Mouse (Mus musculus): ENCODE measurements at regions not wholly inside any gene's neighbourhood (a gene's known extent, or its start where the extent isn't known, plus 50 kb on each side); places are given as distances from the start of the nearest gene placed in this dataset.

GRCm38 (mm10) chr3:78162601-78163000, 1123.7 kb downstream of the Rapgef2 start:
- WGBS: 84% methylated on average over 4 of the region's 4 CpGs
- no peaks in the 10 kb centered on the region for H3K79me2 ChIP-seq (ENCODE audit: control insufficient read depth, insufficient read depth, low read length)
- H3K27ac ChIP-seq (replicated peaks; ENCODE audit: insufficient read depth, low read depth, low read length): no peak overlapping the region
- TF ChIP-seq CTCF (IDR thresholded peaks at IDR 0.05; ENCODE audit: low read depth, low read length) (no peak), POLR2A (IDR thresholded peaks at IDR 0.05; ENCODE audit: extremely low read depth, insufficient read depth, low read length) (no peak)
- H3K4me1 ChIP-seq (ENCODE audit: control insufficient read depth, insufficient read depth, low read length): no peaks in the 10 kb centered on the region
- no peak for DNase-seq (ENCODE audit: extremely low read depth, low read depth, low spot score)
- no peaks in the 10 kb centered on the region for H3K36me3 ChIP-seq (ENCODE audit: control insufficient read depth, insufficient read depth, low read length)
- H3K4me3 ChIP-seq (ENCODE audit: insufficient read depth, low read depth, low read length): no peak overlapping the region
- H3K9ac ChIP-seq (ENCODE audit: low read depth, low read length): no peak overlapping the region
- no peaks in the 10 kb centered on the region for H3K27me3 ChIP-seq (ENCODE audit: control insufficient read depth, insufficient read depth, low read length)

GRCm38 (mm10) chr3:78158450-78158849, 1127.9 kb downstream of the Rapgef2 start:
- DNase-seq (ENCODE audit: extremely low read depth, low read depth, low spot score): no peak
- Histone ChIP-seq H3K36me3 (ENCODE audit: control insufficient read depth, insufficient read depth, low read length) (no peaks in the 10 kb centered on the region), H3K27me3 (ENCODE audit: control insufficient read depth, insufficient read depth, low read length) (no peaks in the 10 kb centered on the region), H3K9ac (ENCODE audit: low read depth, low read length) (no peak overlapping the region), H3K27ac (replicated peaks; ENCODE audit: insufficient read depth, low read depth, low read length) (no peak overlapping the region), H3K4me1 (ENCODE audit: control insufficient read depth, insufficient read depth, low read length) (no peaks in the 10 kb centered on the region), H3K79me2 (ENCODE audit: control insufficient read depth, insufficient read depth, low read length) (no peaks in the 10 kb centered on the region), H3K4me3 (ENCODE audit: insufficient read depth, low read depth, low read length) (no peak overlapping the region)
- TF ChIP-seq POLR2A (IDR thresholded peaks at IDR 0.05; ENCODE audit: extremely low read depth, insufficient read depth, low read length): no peak
- TF ChIP-seq CTCF (IDR thresholded peaks at IDR 0.05; ENCODE audit: low read depth, low read length): no peak
- 93% methylated on average over 4 of the region's 4 CpGs for WGBS
